Mouse (Mus musculus): ENCODE results near the gene Cryba4. TPM values are rescaled to one million over a fixed set of nuclear protein-coding genes. Genes with fewer than 3 reads are reported as not detected.
A peak's percentile ranks its signal among the peaks of the same experiment; 100 is the strongest.

Gene Cryba4
- total and polyA plus RNA-seq, 2 experiments: 0.17 to 0.37 TPM

DNA sequence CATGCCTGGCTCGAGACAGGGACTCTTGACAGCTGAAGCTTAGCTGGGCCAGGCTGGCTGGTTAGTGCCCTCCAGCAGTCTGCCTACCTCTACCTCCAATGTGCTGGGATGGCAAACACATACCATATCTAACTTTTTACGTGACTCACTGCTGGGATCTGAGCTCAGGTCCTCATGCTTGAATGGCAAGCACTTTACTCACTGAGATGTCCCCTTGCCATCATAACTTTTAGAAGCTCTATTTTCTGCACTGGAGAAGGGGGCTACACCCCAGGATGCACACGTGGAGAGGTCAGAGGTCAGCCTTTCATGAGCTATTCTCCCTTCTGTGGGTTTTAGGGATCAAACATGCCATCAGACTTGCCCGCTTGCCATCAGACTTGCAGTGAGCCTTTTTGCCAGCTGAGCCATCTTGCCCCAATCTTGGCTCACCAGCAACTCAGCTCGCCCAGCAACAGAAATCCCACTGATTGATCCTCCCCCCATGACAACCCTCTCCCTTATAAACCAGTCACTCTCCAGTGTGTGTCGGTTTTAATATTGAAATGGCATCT is 39.5 kb downstream of the Cryba4 start:
- no peak for DNase-seq (ENCODE audit: extremely low read depth, low read depth, low spot score)
- H3K36me3 ChIP-seq (ENCODE audit: control insufficient read depth, insufficient read depth, low read length): no peaks in the 10 kb centered on the region
- WGBS: 76% methylated on average over 6 of the region's 6 CpGs
- H3K9ac ChIP-seq (ENCODE audit: low read depth, low read length): no peak overlapping the region
- H3K27ac ChIP-seq (replicated peaks; ENCODE audit: insufficient read depth, low read depth, low read length): no peak overlapping the region
- H3K27me3 ChIP-seq (ENCODE audit: control insufficient read depth, insufficient read depth, low read length): no peaks in the 10 kb centered on the region
- no peak overlapping the region for H3K4me3 ChIP-seq (ENCODE audit: insufficient read depth, low read depth, low read length)
- TF ChIP-seq POLR2A (IDR thresholded peaks at IDR 0.05; ENCODE audit: extremely low read depth, insufficient read depth, low read length) (no peak), CTCF (IDR thresholded peaks at IDR 0.05; ENCODE audit: low read depth, low read length) (no peak)
- no peaks in the 10 kb centered on the region for H3K79me2 ChIP-seq (ENCODE audit: control insufficient read depth, insufficient read depth, low read length)
- no peaks in the 10 kb centered on the region for H3K4me1 ChIP-seq (ENCODE audit: control insufficient read depth, insufficient read depth, low read length)

- Histone ChIP-seq H3K27ac (replicated peaks; ENCODE audit: insufficient read depth, low read depth, low read length) (no peak overlapping the region), H3K4me1 (ENCODE audit: control insufficient read depth, insufficient read depth, low read length) (no peaks in the 10 kb centered on the region), H3K9ac (ENCODE audit: low read depth, low read length) (no peak overlapping the region), H3K27me3 (ENCODE audit: control insufficient read depth, insufficient read depth, low read length) (no peaks in the 10 kb centered on the region), H3K36me3 (ENCODE audit: control insufficient read depth, insufficient read depth, low read length) (no peaks in the 10 kb centered on the region), H3K79me2 (ENCODE audit: control insufficient read depth, insufficient read depth, low read length) (no peaks in the 10 kb centered on the region), H3K4me3 (ENCODE audit: insufficient read depth, low read depth, low read length) (no peak overlapping the region)
- TF ChIP-seq POLR2A (IDR thresholded peaks at IDR 0.05; ENCODE audit: extremely low read depth, insufficient read depth, low read length) (no peak), CTCF (IDR thresholded peaks at IDR 0.05; ENCODE audit: low read depth, low read length) (no peak)
- DNase-seq (ENCODE audit: extremely low read depth, low read depth, low spot score): no peak
- WGBS: 88% methylated on average over 7 of the region's 7 CpGs
Measured at GRCm38 (mm10) chr5:112211911-112212310, 40.4 kb downstream of the Cryba4 start.

- Histone ChIP-seq H3K27me3 (ENCODE audit: control insufficient read depth, insufficient read depth, low read length) (no peaks in the 10 kb centered on the region), H3K36me3 (ENCODE audit: control insufficient read depth, insufficient read depth, low read length) (no peaks in the 10 kb centered on the region), H3K9ac (ENCODE audit: low read depth, low read length) (no peak overlapping the region), H3K4me3 (ENCODE audit: insufficient read depth, low read depth, low read length) (no peak overlapping the region), H3K27ac (replicated peaks; ENCODE audit: insufficient read depth, low read depth, low read length) (no peak overlapping the region), H3K4me1 (ENCODE audit: control insufficient read depth, insufficient read depth, low read length) (no peaks in the 10 kb centered on the region), H3K79me2 (ENCODE audit: control insufficient read depth, insufficient read depth, low read length) (no peaks in the 10 kb centered on the region)
- 31% methylated on average over 8 of the region's 8 CpGs for WGBS
- no peak for DNase-seq (ENCODE audit: extremely low read depth, low read depth, low spot score)
- TF ChIP-seq CTCF (IDR thresholded peaks at IDR 0.05; ENCODE audit: low read depth, low read length) (peak; percentile 97), POLR2A (IDR thresholded peaks at IDR 0.05; ENCODE audit: extremely low read depth, insufficient read depth, low read length) (no peak)
Measured at GRCm38 (mm10) chr5:112210104-112210503, 42.2 kb downstream of the Cryba4 start.

DNA sequence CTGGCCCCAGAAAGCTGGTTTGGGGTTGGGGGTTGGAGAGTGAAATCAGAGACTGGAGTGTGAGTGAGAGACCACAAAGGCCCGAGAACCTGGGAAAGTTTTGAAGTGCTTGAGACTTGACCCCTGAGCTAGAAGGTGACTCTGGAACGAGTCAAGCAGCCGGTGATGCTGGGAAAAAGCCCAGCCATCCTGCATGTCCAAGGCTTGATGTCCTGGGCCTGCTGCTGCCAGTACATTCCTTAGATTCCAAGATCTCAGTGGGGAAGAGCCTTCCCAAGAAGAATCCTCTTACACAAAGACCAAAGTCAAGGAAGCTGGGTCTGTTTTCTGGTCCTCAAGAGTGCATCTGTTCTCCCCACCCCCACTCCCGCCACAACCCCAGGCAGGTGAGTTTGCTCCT is 44.0 kb downstream of the Cryba4 start:
- H3K4me3 ChIP-seq (ENCODE audit: insufficient read depth, low read depth, low read length): no peak overlapping the region
- H3K4me1 ChIP-seq (ENCODE audit: control insufficient read depth, insufficient read depth, low read length): no peaks in the 10 kb centered on the region
- no peaks in the 10 kb centered on the region for H3K36me3 ChIP-seq (ENCODE audit: control insufficient read depth, insufficient read depth, low read length)
- no peak overlapping the region for H3K27ac ChIP-seq (replicated peaks; ENCODE audit: insufficient read depth, low read depth, low read length)
- no peaks in the 10 kb centered on the region for H3K27me3 ChIP-seq (ENCODE audit: control insufficient read depth, insufficient read depth, low read length)
- 45% methylated on average over 4 of the region's 4 CpGs for WGBS
- no peaks in the 10 kb centered on the region for H3K79me2 ChIP-seq (ENCODE audit: control insufficient read depth, insufficient read depth, low read length)
- TF ChIP-seq CTCF (IDR thresholded peaks at IDR 0.05; ENCODE audit: low read depth, low read length): no peak
- no peak for DNase-seq (ENCODE audit: extremely low read depth, low read depth, low spot score)
- no peak overlapping the region for H3K9ac ChIP-seq (ENCODE audit: low read depth, low read length)

- Histone ChIP-seq H3K27me3 (ENCODE audit: control insufficient read depth, insufficient read depth, low read length) (no peaks in the 10 kb centered on the region), H3K27ac (replicated peaks; ENCODE audit: insufficient read depth, low read depth, low read length) (no peak overlapping the region), H3K9ac (ENCODE audit: low read depth, low read length) (no peak overlapping the region), H3K79me2 (ENCODE audit: control insufficient read depth, insufficient read depth, low read length) (no peaks in the 10 kb centered on the region), H3K36me3 (ENCODE audit: control insufficient read depth, insufficient read depth, low read length) (no peaks in the 10 kb centered on the region), H3K4me1 (ENCODE audit: control insufficient read depth, insufficient read depth, low read length) (no peaks in the 10 kb centered on the region), H3K4me3 (ENCODE audit: insufficient read depth, low read depth, low read length) (no peak overlapping the region)
- no peak for DNase-seq (ENCODE audit: extremely low read depth, low read depth, low spot score)
- TF ChIP-seq POLR2A (IDR thresholded peaks at IDR 0.05; ENCODE audit: extremely low read depth, insufficient read depth, low read length) (no peak), CTCF (IDR thresholded peaks at IDR 0.05; ENCODE audit: low read depth, low read length) (no peak)
- 31% methylated on average over 16 of the region's 16 CpGs for WGBS
Measured at GRCm38 (mm10) chr5:112206543-112207255, 45.6 kb downstream of the Cryba4 start.

DNA sequence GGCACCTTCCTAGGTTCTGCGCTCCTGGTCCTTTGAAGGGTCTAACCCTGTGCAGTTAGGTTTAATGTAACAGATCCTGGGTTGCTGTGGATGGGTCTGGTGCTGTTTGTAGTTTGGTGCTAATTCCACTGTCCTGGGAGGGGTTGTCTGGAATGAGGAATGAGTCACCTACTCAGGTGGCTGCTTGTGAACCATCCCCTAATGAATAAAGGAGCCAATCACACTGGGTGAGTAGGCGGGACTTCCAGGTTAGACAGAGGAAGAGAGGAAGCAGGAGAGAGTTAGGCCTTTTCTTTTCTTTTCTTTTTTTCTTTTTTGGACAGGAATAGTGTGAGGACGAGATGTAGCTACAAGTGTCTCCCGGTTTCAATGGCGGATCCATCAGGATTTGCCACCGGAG is 52.7 kb downstream of the Cryba4 start:
- Histone ChIP-seq H3K27me3 (ENCODE audit: control insufficient read depth, insufficient read depth, low read length) (no peaks in the 10 kb centered on the region), H3K9ac (ENCODE audit: low read depth, low read length) (no peak overlapping the region), H3K4me1 (ENCODE audit: control insufficient read depth, insufficient read depth, low read length) (no peaks in the 10 kb centered on the region), H3K36me3 (ENCODE audit: control insufficient read depth, insufficient read depth, low read length) (no peaks in the 10 kb centered on the region), H3K27ac (replicated peaks; ENCODE audit: insufficient read depth, low read depth, low read length) (no peak overlapping the region), H3K4me3 (ENCODE audit: insufficient read depth, low read depth, low read length) (no peak overlapping the region), H3K79me2 (ENCODE audit: control insufficient read depth, insufficient read depth, low read length) (no peaks in the 10 kb centered on the region)
- no peak for TF ChIP-seq POLR2A (IDR thresholded peaks at IDR 0.05; ENCODE audit: extremely low read depth, insufficient read depth, low read length)
- 82% methylated on average over 6 of the region's 6 CpGs for WGBS
- DNase-seq (ENCODE audit: extremely low read depth, low read depth, low spot score): no peak

Other genes with a start within 250 kb of the Cryba4 start
- not detected in 2 replicates for gene Crybb1, start 3.3 kb upstream of the Cryba4 start, total RNA-seq (2014; rRNA removed)
- not detected in 2 replicates for gene Crybb1, start 3.3 kb upstream of the Cryba4 start, polyA plus RNA-seq (2012; rRNA removed)
- gene Tpst2, start 24.2 kb upstream of the Cryba4 start, total RNA-seq (2014; rRNA removed): 27.7 and 38.9 TPM in 2 replicates
- 30.2 and 35.7 TPM in 2 replicates for gene Tpst2, start 24.2 kb upstream of the Cryba4 start, polyA plus RNA-seq (2012; rRNA removed)
- 7.7 and 9.7 TPM in 2 replicates for gene Tfip11, start 73.8 kb upstream of the Cryba4 start, total RNA-seq (2014; rRNA removed)
- gene Tfip11, start 73.8 kb upstream of the Cryba4 start, polyA plus RNA-seq (2012; rRNA removed): 18.6 and 19.1 TPM in 2 replicates
- 12.3 and 19.3 TPM in 2 replicates for gene Srrd, start 90.5 kb upstream of the Cryba4 start, total RNA-seq (2014; rRNA removed)
- gene Srrd, start 90.5 kb upstream of the Cryba4 start, polyA plus RNA-seq (2012; rRNA removed): 26.3 and 30.0 TPM in 2 replicates
- gene Hps4, start 90.6 kb upstream of the Cryba4 start, total RNA-seq (2014; rRNA removed): 12.3 and 17.5 TPM in 2 replicates
- gene Hps4, start 90.6 kb upstream of the Cryba4 start, polyA plus RNA-seq (2012; rRNA removed): 19.0 and 30.9 TPM in 2 replicates
- gene Gm6583, start 103.5 kb upstream of the Cryba4 start, total RNA-seq (2014; rRNA removed): 0.09 TPM in 1 of 2 replicates, not detected in the other
- not detected in 2 replicates for gene Gm6583, start 103.5 kb upstream of the Cryba4 start, polyA plus RNA-seq (2012; rRNA removed)
- gene Asphd2, start 142.3 kb upstream of the Cryba4 start, total RNA-seq (2014; rRNA removed): 0.07 TPM in 1 of 2 replicates, not detected in the other
- 0.10 TPM in 1 of 2 replicates, not detected in the other for gene Asphd2, start 142.3 kb upstream of the Cryba4 start, polyA plus RNA-seq (2012; rRNA removed)
- gene Gm6588, start 196.9 kb upstream of the Cryba4 start, total RNA-seq (2014; rRNA removed): not detected in 2 replicates
- not detected in 2 replicates for gene Gm6588, start 196.9 kb upstream of the Cryba4 start, polyA plus RNA-seq (2012; rRNA removed)